Mouse (Mus musculus) cerebellum, adult 2 months (tissue): ENCODE measurements at regions not wholly inside any gene's neighbourhood (a gene's known extent, or its start where the extent isn't known, plus 50 kb on each side); places are given as distances from the start of the nearest gene placed in this dataset.

ENCODE experiments used
- CTCF ChIP-seq: fragments of 200-500 bp; IDR thresholded peaks from 2 replicates; pipeline ENCODE4 v1.5.1; 2011; ENCODE audit warnings: low read depth, mild to moderate bottlenecking, control low read depth, low read length, moderate library complexity, borderline replicate concordance; ENCODE audit not compliant: insufficient read depth
- POLR2A ChIP-seq: fragments of 200-500 bp; IDR thresholded peaks from 2 replicates; pipeline ENCODE4 v1.6.1; 2011; ENCODE audit warnings: low read length, control low read depth, borderline replicate concordance; ENCODE audit not compliant: insufficient read depth

DNA sequence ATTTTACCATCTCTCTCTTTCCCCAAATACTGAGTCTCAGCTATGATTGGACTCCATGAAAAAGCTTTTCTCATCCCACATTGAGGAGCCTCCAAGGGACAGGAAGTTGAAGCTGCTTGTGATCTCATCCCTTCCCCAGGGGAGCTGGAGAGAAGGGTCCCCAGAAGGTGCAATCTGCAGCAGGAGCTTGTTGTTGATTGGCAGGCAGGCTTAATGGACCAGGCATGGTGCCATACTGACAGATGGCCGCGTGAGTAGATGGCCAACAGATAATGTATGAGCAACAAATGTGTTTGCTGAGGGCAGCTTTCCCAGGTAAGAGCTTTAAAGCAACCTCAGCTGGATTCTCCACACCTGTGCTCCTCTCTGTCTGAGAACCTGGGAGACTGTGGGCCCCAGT lies 65.9 kb upstream of the Tox3 start:
- no peak for TF ChIP-seq CTCF
- no peak for TF ChIP-seq POLR2A
